Mouse (Mus musculus): ENCODE data around the gene Ptpn1.

DNA sequence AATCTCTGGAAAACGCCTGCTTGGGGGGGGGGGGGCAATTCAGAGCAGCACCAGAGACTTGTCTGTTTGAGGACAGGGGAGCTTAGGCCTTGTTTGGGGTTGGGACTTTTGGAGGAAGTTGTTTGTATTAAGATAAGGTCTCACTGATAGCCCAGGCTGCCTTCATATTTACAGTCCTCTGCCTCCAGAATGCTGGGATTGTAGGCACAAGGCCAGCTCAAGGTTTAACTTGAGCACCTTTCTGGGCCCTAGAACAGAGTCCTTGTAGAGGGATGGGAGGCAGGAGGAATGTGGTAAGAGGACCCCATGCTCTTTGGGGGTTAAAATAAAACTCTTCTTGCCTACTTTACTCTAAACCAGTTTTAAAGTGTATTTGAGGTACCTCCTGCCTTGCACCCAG, 41.0 kb downstream of the Ptpn1 start:
- no peak for TF ChIP-seq CTCF (IDR thresholded peaks at IDR 0.05; ENCODE audit: extremely low read depth, insufficient read depth, low read length)
- no peak for TF ChIP-seq POLR2A (IDR thresholded peaks at IDR 0.05; ENCODE audit: extremely low read depth, insufficient read depth, low read length)

All from cortical plate, adult 2 months (tissue).